Mouse (Mus musculus) forebrain, embryonic 16.5 days (tissue): ENCODE measurements at regions not wholly inside any gene's neighbourhood (a gene's known extent, or its start where the extent isn't known, plus 50 kb on each side); places are given as distances from the start of the nearest gene placed in this dataset.

Experiments used
- ATAC-seq: fragments of 200-750 bp; cut with Nextera tagmentation; 2 replicates; pipeline ENCODE4 v1.8.0; 2017; ENCODE audit warnings: mild to moderate bottlenecking, moderate library complexity
- H3K27ac ChIP-seq: fragments of 300-500 bp; sonication (generic); 2 replicates; pipeline ENCODE4 v1.5.1; 2014; ENCODE audit warnings: low read length, control low read depth
- H3K27me3 ChIP-seq: fragments of 300-500 bp; sonication (generic); replicated peaks from 2 replicates; pipeline ENCODE4 v1.6.1; 2014; ENCODE audit warnings: low read length; ENCODE audit not compliant: control insufficient read depth, insufficient read depth
- H3K36me3 ChIP-seq: fragments of 300-500 bp; sonication (generic); 2 replicates; pipeline ENCODE4 v1.6.1; 2014; ENCODE audit not compliant: control insufficient read depth, insufficient read depth
- H3K4me1 ChIP-seq: fragments of 300-500 bp; sonication (generic); replicated peaks from 2 replicates; pipeline ENCODE4 v1.6.1; 2014; ENCODE audit warnings: low read length; ENCODE audit not compliant: control insufficient read depth, insufficient read depth
- H3K4me2 ChIP-seq: fragments of 300-500 bp; sonication (generic); 2 replicates; pipeline ENCODE4 v1.6.1; 2014; ENCODE audit warnings: mild to moderate bottlenecking, low read length, control low read depth
- H3K4me3 ChIP-seq: fragments of 300-500 bp; sonication (generic); replicated peaks from 2 replicates; pipeline ENCODE4 v1.5.1; 2014; ENCODE audit warnings: mild to moderate bottlenecking, low read length, control low read depth
- H3K9ac ChIP-seq: fragments of 300-500 bp; sonication (generic); replicated peaks from 2 replicates; pipeline ENCODE4 v1.6.1; 2014; ENCODE audit warnings: low read depth, low read length, control low read depth
- H3K9me3 ChIP-seq: fragments of 300-500 bp; sonication (generic); 2 replicates; pipeline ENCODE4 v1.6.1; 2016; ENCODE audit warnings: low read length; ENCODE audit not compliant: control insufficient read depth
- WGBS: fragments of 180-500 bp; shearing (Covaris S2); extraction: QIAGEN DNeasy Blood & Tissue Kit; methylation state at CpG from one replicate; pipeline ENCODE4 v1.1.7; 2014; 5-methylcytosine and 5-hydroxymethylcytosine counted together

GRCm38 (mm10) chr10:44997184-44997905, 69.7 kb upstream of the Prep start:
- H3K27ac ChIP-seq, result no peak overlapping the region
- H3K4me2 ChIP-seq, result peak overlapping the region; percentile 49
- 6% methylated on average over 14 of the region's 14 CpGs for WGBS
- H3K9me3 ChIP-seq, result no peaks in the 10 kb centered on the region
- H3K4me1 ChIP-seq, result peaks cover 18% of the 10 kb centered on the region
- peaks cover 7% of the 10 kb centered on the region for H3K27me3 ChIP-seq
- H3K4me3 ChIP-seq, result peak overlapping the region; percentile 20
- peak overlapping the region; percentile 30; the same call in 1 of the 2 replicates for H3K9ac ChIP-seq
- ATAC-seq, result no peak
- no peaks in the 10 kb centered on the region for H3K36me3 ChIP-seq

DNA sequence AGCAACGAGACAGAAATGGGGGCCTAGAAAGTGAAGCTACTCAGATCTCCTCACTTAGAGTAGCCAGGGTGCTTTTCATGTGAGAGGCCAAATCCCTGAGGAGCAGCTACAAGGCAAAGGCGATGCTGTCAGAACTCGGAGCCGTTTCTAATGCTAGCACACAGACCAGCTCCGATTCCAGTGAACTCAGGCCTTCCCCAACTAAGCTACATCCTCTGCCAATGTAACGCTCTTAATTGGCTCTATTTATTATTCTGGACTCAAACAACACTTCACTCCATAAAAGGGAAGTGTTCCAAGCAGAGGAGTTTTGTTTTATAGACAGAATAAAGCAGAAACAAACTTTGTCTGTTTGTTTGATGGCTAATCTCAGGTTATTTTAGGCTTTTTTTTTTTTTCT, 71.2 kb upstream of the Prep start:
- peaks cover 18% of the 10 kb centered on the region for H3K4me1 ChIP-seq
- no peak overlapping the region for H3K4me2 ChIP-seq
- peaks cover 3% of the 10 kb centered on the region; the same call in 1 of the 2 replicates for H3K27me3 ChIP-seq
- no peak overlapping the region for H3K4me3 ChIP-seq
- 0 out of 2 replicates have a peak, but pooled peaks have one; percentile 19 for ATAC-seq
- H3K36me3 ChIP-seq, result no peaks in the 10 kb centered on the region
- H3K9me3 ChIP-seq, result no peaks in the 10 kb centered on the region
- H3K9ac ChIP-seq, result no peak overlapping the region
- 23% methylated on average over 6 of the region's 6 CpGs for WGBS
- no peak overlapping the region for H3K27ac ChIP-seq

- H3K4me1 ChIP-seq, result peaks cover 12% of the 10 kb centered on the region
- WGBS, result 52% methylated on average over 17 of the region's 17 CpGs
- H3K36me3 ChIP-seq, result no peaks in the 10 kb centered on the region
- no peak overlapping the region for H3K4me3 ChIP-seq
- no peaks in the 10 kb centered on the region for H3K9me3 ChIP-seq
- ATAC-seq, result no peak
- no peak overlapping the region for H3K4me2 ChIP-seq
- H3K27me3 ChIP-seq, result peaks cover 3% of the 10 kb centered on the region; the same call in 1 of the 2 replicates
- no peak overlapping the region for H3K9ac ChIP-seq
- no peak overlapping the region for H3K27ac ChIP-seq
Observed at GRCm38 (mm10) chr10:44994385-44995281, 72.4 kb upstream of the Prep start.

DNA sequence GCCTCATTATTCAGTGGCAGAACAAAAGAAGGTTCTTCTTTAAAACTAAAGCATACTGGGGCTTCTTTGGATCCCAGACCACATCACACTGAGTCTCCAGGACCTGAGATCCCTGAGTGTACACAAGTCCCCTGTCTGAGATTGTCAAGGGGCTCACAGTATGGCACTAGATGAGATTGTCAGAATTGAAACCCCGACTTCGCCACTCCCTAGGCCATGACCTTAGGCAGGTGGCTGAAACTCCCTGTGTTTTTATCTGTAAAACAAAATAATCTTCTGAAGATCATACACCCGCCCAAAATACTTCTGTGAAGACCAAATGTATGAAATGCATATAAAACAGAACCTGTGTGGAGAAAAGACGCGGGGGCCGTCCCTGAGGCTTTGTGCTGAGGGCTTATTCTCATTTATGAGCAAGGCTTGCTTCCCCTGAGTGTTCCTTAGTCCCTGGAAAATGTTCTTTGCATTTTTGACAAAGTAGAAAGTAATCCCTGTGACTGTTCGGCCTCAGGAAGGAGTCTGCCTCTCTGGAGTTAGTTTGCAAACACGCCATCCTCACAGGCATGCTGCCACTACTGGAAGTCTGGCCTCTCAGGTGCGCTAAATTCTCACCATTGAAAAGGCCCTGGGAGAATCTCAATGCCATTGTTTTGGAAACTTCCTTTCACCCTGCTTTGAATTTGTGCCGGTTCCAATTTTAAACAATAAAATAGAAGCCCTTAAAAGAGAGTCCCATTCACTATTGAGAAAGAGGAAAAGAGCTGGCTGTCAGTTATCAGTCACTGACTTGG, 73.3 kb upstream of the Prep start:
- H3K27ac ChIP-seq, result no peak overlapping the region
- WGBS, result 46% methylated on average over 10 of the region's 10 CpGs

DNA sequence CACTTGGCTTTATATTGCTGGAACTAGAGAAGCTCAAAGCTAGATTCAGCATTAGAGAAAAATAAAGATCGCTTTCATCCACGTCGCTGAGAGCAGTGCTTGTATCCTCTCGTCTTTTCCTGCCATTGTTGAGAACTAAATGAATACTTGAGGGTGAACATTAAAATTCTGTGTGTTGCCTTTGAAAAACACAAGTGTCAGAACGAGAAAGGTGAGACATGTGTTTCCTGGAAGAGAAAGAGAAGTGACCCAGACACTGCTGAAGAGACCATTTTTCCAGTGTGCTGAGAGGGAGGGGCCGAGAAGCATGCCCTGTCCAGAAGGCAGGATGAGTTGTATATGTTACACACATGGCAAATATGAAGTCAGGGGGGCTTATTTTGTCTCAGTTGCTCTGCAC, 77.5 kb upstream of the Prep start:
- Histone ChIP-seq H3K9ac (no peak overlapping the region), H3K4me2 (no peak overlapping the region), H3K27ac (no peak overlapping the region), H3K4me1 (peaks cover 5% of the 10 kb centered on the region; the same call in 1 of the 2 replicates), H3K36me3 (no peaks in the 10 kb centered on the region), H3K9me3 (no peaks in the 10 kb centered on the region), H3K27me3 (no peaks in the 10 kb centered on the region; the same call in 1 of the 2 replicates), H3K4me3 (no peak overlapping the region)
- whole genome bisulfite sequencing, result 67% methylated on average over 6 of the region's 6 CpGs
- no peak for ATAC-seq

More for the DNA sequence above, 73.3 kb upstream of the Prep start:
- H3K27me3 ChIP-seq, result peaks cover under 1% of the 10 kb centered on the region; the same call in 1 of the 2 replicates
- no peak overlapping the region for H3K4me3 ChIP-seq
- peaks cover 12% of the 10 kb centered on the region for H3K4me1 ChIP-seq
- ATAC-seq, result no peak
- H3K4me2 ChIP-seq, result no peak overlapping the region
- H3K36me3 ChIP-seq, result no peaks in the 10 kb centered on the region
- H3K9me3 ChIP-seq, result no peaks in the 10 kb centered on the region
- no peak overlapping the region for H3K9ac ChIP-seq

- Histone ChIP-seq H3K27ac (no peak overlapping the region), H3K36me3 (no peaks in the 10 kb centered on the region), H3K4me1 (0 out of 2 replicates have a peak, but pooled peaks cover under 1% of the 10 kb centered on the region), H3K9ac (no peak overlapping the region), H3K9me3 (no peaks in the 10 kb centered on the region), H3K27me3 (no peaks in the 10 kb centered on the region), H3K4me2 (no peak overlapping the region), H3K4me3 (no peak overlapping the region)
- ATAC-seq, result no peak
- WGBS, result 67% methylated on average over 8 of the region's 8 CpGs
Observed at GRCm38 (mm10) chr10:44988756-44989155, 78.2 kb upstream of the Prep start.

GRCm38 (mm10) chr10:44987615-44988014, 79.4 kb upstream of the Prep start:
- no peak overlapping the region for H3K4me3 ChIP-seq
- no peak overlapping the region for H3K9ac ChIP-seq
- H3K4me1 ChIP-seq, result no peaks in the 10 kb centered on the region
- H3K27me3 ChIP-seq, result no peaks in the 10 kb centered on the region
- no peak overlapping the region for H3K4me2 ChIP-seq
- no peaks in the 10 kb centered on the region for H3K36me3 ChIP-seq
- no peak overlapping the region for H3K27ac ChIP-seq
- ATAC-seq, result no peak
- 56% methylated on average over 4 of the region's 4 CpGs for WGBS
- H3K9me3 ChIP-seq, result no peaks in the 10 kb centered on the region

DNA sequence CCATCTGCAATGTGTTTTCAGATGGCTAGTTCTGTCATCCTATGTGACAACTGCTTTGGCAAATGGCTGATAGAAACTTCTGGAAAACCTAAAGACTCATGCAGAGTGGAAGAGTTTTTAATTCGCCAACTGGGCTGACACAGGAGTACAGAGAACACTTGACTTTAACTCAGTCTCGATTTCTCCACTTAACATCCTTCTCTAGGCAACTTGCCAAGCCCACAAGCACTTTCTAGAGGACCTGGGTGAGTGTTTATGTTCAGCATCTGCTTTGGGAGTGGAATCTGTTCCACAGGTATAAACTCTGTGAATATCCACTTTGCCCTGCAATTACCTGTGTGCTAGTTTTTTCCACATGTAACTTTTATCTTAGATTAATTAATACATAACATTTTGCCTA, 85.1 kb upstream of the Prep start:
- H3K4me3 ChIP-seq, result no peak overlapping the region
- 59% methylated on average over 2 of the region's 2 CpGs for WGBS
- no peaks in the 10 kb centered on the region for H3K27me3 ChIP-seq
- H3K9me3 ChIP-seq, result peaks cover 4% of the 10 kb centered on the region; the same call in 1 of the 2 replicates
- no peak for ATAC-seq
- no peak overlapping the region for H3K9ac ChIP-seq
- no peaks in the 10 kb centered on the region for H3K36me3 ChIP-seq
- no peaks in the 10 kb centered on the region for H3K4me1 ChIP-seq
- H3K27ac ChIP-seq, result no peak overlapping the region
- H3K4me2 ChIP-seq, result no peak overlapping the region

- no peak overlapping the region for H3K27ac ChIP-seq
- no peak for ATAC-seq
- H3K36me3 ChIP-seq, result no peaks in the 10 kb centered on the region
- H3K9ac ChIP-seq, result no peak overlapping the region
- WGBS, result 89% methylated on average over 2 of the region's 2 CpGs
- no peak overlapping the region for H3K4me3 ChIP-seq
- peaks cover 5% of the 10 kb centered on the region; the same call in 1 of the 2 replicates for H3K9me3 ChIP-seq
- no peaks in the 10 kb centered on the region for H3K4me1 ChIP-seq
- no peak overlapping the region for H3K4me2 ChIP-seq
- no peaks in the 10 kb centered on the region for H3K27me3 ChIP-seq
Observed at GRCm38 (mm10) chr10:44976815-44977214, 90.2 kb upstream of the Prep start.
